Mouse (Mus musculus): ENCODE data around the gene Neu1. TPM values are rescaled to one million over a fixed set of nuclear protein-coding genes. Genes with fewer than 3 reads are reported as not detected.
"Not testable (repeated sequence)": the region's sequence is repeated elsewhere in the genome, so short reads cannot be mapped to it uniquely, and the experiment has no call there.

The Neu1 gene
- polyA plus RNA-seq, 1 experiment from 2014 or later: 26.9 TPM

- H3K9me3 ChIP-seq (ENCODE audit: control insufficient read depth, low read length): no peaks in the 10 kb centered on the region
- no peak overlapping the region for H3K9ac ChIP-seq
- no peak overlapping the region for H3K4me2 ChIP-seq (replicated peaks)
- no peak overlapping the region for H3K27ac ChIP-seq
- no peak overlapping the region for H3K4me3 ChIP-seq (replicated peaks; ENCODE audit: low read length)
- ATAC-seq (ENCODE audit: low FRiP score) (no peak), DNase-seq (ENCODE audit: low spot score) (no peak)
- H3K4me1 ChIP-seq (replicated peaks; ENCODE audit: control insufficient read depth, insufficient read depth, low read length): no peaks in the 10 kb centered on the region
- peaks cover 40% of the 10 kb centered on the region for H3K36me3 ChIP-seq (replicated peaks; ENCODE audit: control insufficient read depth, insufficient read depth)
- no peaks in the 10 kb centered on the region for H3K27me3 ChIP-seq (ENCODE audit: control insufficient read depth, insufficient read depth, low read length)
- 87% methylated on average over 6 of the region's 6 CpGs for WGBS
These were observed 7.0 kb downstream of the Neu1 start for GRCm38 (mm10) chr17:34937960-34938505.

- 9% methylated on average over 15 of the region's 15 CpGs for WGBS
- Histone ChIP-seq H3K27ac (no peak overlapping the region), H3K9ac (peak overlapping the region; percentile 31; the same call in 1 of the 2 replicates), H3K4me1 (replicated peaks; ENCODE audit: control insufficient read depth, insufficient read depth, low read length) (no peaks in the 10 kb centered on the region), H3K36me3 (replicated peaks; ENCODE audit: control insufficient read depth, insufficient read depth) (peaks cover 9% of the 10 kb centered on the region; the same call in 1 of the 2 replicates), H3K27me3 (ENCODE audit: control insufficient read depth, insufficient read depth, low read length) (no peaks in the 10 kb centered on the region), H3K4me2 (replicated peaks) (peak overlapping the region; percentile 42), H3K9me3 (ENCODE audit: control insufficient read depth, low read length) (no peaks in the 10 kb centered on the region), H3K4me3 (replicated peaks; ENCODE audit: low read length) (peak overlapping the region; percentile 6; the same call in 1 of the 2 replicates)
- DNase-seq (ENCODE audit: low spot score) (no peak), ATAC-seq (ENCODE audit: low FRiP score) (no peak)
These were observed 10.4 kb downstream of the Neu1 start for GRCm38 (mm10) chr17:34941344-34942041.

- H3K36me3 ChIP-seq (replicated peaks; ENCODE audit: control insufficient read depth, insufficient read depth): no peaks in the 10 kb centered on the region; the same call in 1 of the 2 replicates
These were observed 12.2 kb downstream of the Neu1 start for GRCm38 (mm10) chr17:34943128-34943815.

GRCm38 (mm10) chr17:34944362-34944761 lies 13.3 kb downstream of the Neu1 start:
- DNase-seq (ENCODE audit: low spot score): no peak
- no peak for ATAC-seq (ENCODE audit: low FRiP score)
- Histone ChIP-seq H3K9me3 (ENCODE audit: control insufficient read depth, low read length) (no peaks in the 10 kb centered on the region), H3K36me3 (replicated peaks; ENCODE audit: control insufficient read depth, insufficient read depth) (peaks cover 9% of the 10 kb centered on the region), H3K9ac (no peak overlapping the region), H3K4me1 (replicated peaks; ENCODE audit: control insufficient read depth, insufficient read depth, low read length) (no peaks in the 10 kb centered on the region), H3K4me3 (replicated peaks; ENCODE audit: low read length) (no peak overlapping the region), H3K27me3 (ENCODE audit: control insufficient read depth, insufficient read depth, low read length) (no peaks in the 10 kb centered on the region), H3K4me2 (replicated peaks) (no peak overlapping the region), H3K27ac (no peak overlapping the region)

More at GRCm38 (mm10) chr17:34943128-34943815, 12.2 kb downstream of the Neu1 start:
- Histone ChIP-seq H3K27ac (no peak overlapping the region), H3K4me1 (replicated peaks; ENCODE audit: control insufficient read depth, insufficient read depth, low read length) (no peaks in the 10 kb centered on the region), H3K9me3 (ENCODE audit: control insufficient read depth, low read length) (no peaks in the 10 kb centered on the region), H3K4me3 (replicated peaks; ENCODE audit: low read length) (no peak overlapping the region), H3K27me3 (ENCODE audit: control insufficient read depth, insufficient read depth, low read length) (no peaks in the 10 kb centered on the region), H3K9ac (no peak overlapping the region), H3K4me2 (replicated peaks) (no peak overlapping the region)
- WGBS: 84% methylated on average over 4 of the region's 4 CpGs
- DNase-seq (ENCODE audit: low spot score) (no peak), ATAC-seq (ENCODE audit: low FRiP score) (no peak)

- no peak for DNase-seq (ENCODE audit: low spot score)
- no peak for ATAC-seq (ENCODE audit: low FRiP score)
- Histone ChIP-seq H3K4me2 (replicated peaks) (no peak overlapping the region), H3K9ac (no peak overlapping the region), H3K4me3 (replicated peaks; ENCODE audit: low read length) (no peak overlapping the region), H3K9me3 (ENCODE audit: control insufficient read depth, low read length) (no peaks in the 10 kb centered on the region), H3K27ac (no peak overlapping the region), H3K36me3 (replicated peaks; ENCODE audit: control insufficient read depth, insufficient read depth) (peaks cover 29% of the 10 kb centered on the region), H3K4me1 (replicated peaks; ENCODE audit: control insufficient read depth, insufficient read depth, low read length) (peaks cover 15% of the 10 kb centered on the region), H3K27me3 (ENCODE audit: control insufficient read depth, insufficient read depth, low read length) (no peaks in the 10 kb centered on the region)
- 94% methylated on average over 5 of the region's 5 CpGs for WGBS
These were observed 15.6 kb downstream of the Neu1 start for GRCm38 (mm10) chr17:34946486-34947140.

- DNase-seq (ENCODE audit: low spot score) (no peak), ATAC-seq (ENCODE audit: low FRiP score) (no peak)
- Histone ChIP-seq H3K4me1 (replicated peaks; ENCODE audit: control insufficient read depth, insufficient read depth, low read length) (peaks cover 15% of the 10 kb centered on the region), H3K4me2 (replicated peaks) (no peak overlapping the region), H3K9me3 (ENCODE audit: control insufficient read depth, low read length) (no peaks in the 10 kb centered on the region), H3K27ac (no peak overlapping the region), H3K4me3 (replicated peaks; ENCODE audit: low read length) (no peak overlapping the region), H3K36me3 (replicated peaks; ENCODE audit: control insufficient read depth, insufficient read depth) (peaks cover 29% of the 10 kb centered on the region), H3K27me3 (ENCODE audit: control insufficient read depth, insufficient read depth, low read length) (no peaks in the 10 kb centered on the region), H3K9ac (no peak overlapping the region)
- 27% methylated on average over 8 of the region's 8 CpGs for WGBS
These were observed 16.6 kb downstream of the Neu1 start for GRCm38 (mm10) chr17:34947606-34948005.

GRCm38 (mm10) chr17:34948721-34949552 lies 17.9 kb downstream of the Neu1 start:
- H3K9ac ChIP-seq; H3K4me2 ChIP-seq (replicated peaks); H3K9me3 ChIP-seq (ENCODE audit: control insufficient read depth, low read length); H3K4me3 ChIP-seq (replicated peaks; ENCODE audit: low read length); DNase-seq (ENCODE audit: low spot score); ATAC-seq (ENCODE audit: low FRiP score); H3K27ac ChIP-seq; H3K27me3 ChIP-seq (ENCODE audit: control insufficient read depth, insufficient read depth, low read length): not testable (repeated sequence)
- peaks cover 29% of the 10 kb centered on the region for H3K36me3 ChIP-seq (replicated peaks; ENCODE audit: control insufficient read depth, insufficient read depth)
- 64% methylated on average over 9 of the region's 9 CpGs for WGBS
- H3K4me1 ChIP-seq (replicated peaks; ENCODE audit: control insufficient read depth, insufficient read depth, low read length): peaks cover 15% of the 10 kb centered on the region

- H3K36me3 ChIP-seq (replicated peaks; ENCODE audit: control insufficient read depth, insufficient read depth): peaks cover 29% of the 10 kb centered on the region
- H3K4me2 ChIP-seq (replicated peaks): no peak overlapping the region
- peaks cover 15% of the 10 kb centered on the region for H3K4me1 ChIP-seq (replicated peaks; ENCODE audit: control insufficient read depth, insufficient read depth, low read length)
- ATAC-seq (ENCODE audit: low FRiP score): no peak
- WGBS: 34% methylated on average over 4 of the region's 4 CpGs
- no peak overlapping the region for H3K27ac ChIP-seq
- no peak overlapping the region for H3K9ac ChIP-seq
- H3K4me3 ChIP-seq (replicated peaks; ENCODE audit: low read length): no peak overlapping the region
- no peaks in the 10 kb centered on the region for H3K9me3 ChIP-seq (ENCODE audit: control insufficient read depth, low read length)
- no peak for DNase-seq (ENCODE audit: low spot score)
- no peaks in the 10 kb centered on the region for H3K27me3 ChIP-seq (ENCODE audit: control insufficient read depth, insufficient read depth, low read length)
These were observed 18.5 kb downstream of the Neu1 start for GRCm38 (mm10) chr17:34949553-34949969.
